Mouse (Mus musculus): ENCODE measurements around the gene Gm28053. TPM values are rescaled to one million over a fixed set of nuclear protein-coding genes. Genes with fewer than 3 reads are reported as not detected.

Gm28053 gene
- polyA plus RNA-seq, 1 experiment from 2014 or later, result 0.59 TPM

GRCm38 (mm10) chr6:48685694-48686665 is 32.4 kb upstream of the Gm28053 start:
- Histone ChIP-seq H3K9me3 (ENCODE audit: control insufficient read depth, low read length) (no peaks in the 10 kb centered on the region), H3K9ac (ENCODE audit: low read length) (no peak overlapping the region), H3K4me2 (replicated peaks; ENCODE audit: low read depth) (no peak overlapping the region), H3K27me3 (ENCODE audit: control insufficient read depth, insufficient read depth, low read length) (no peaks in the 10 kb centered on the region), H3K4me1 (replicated peaks; ENCODE audit: control insufficient read depth, insufficient read depth) (no peaks in the 10 kb centered on the region), H3K4me3 (ENCODE audit: low read depth, low read length) (no peak overlapping the region), H3K27ac (replicated peaks) (0 out of 2 replicates have a peak overlapping the region, but pooled peaks have one; percentile 8), H3K36me3 (ENCODE audit: control insufficient read depth, insufficient read depth, low read length) (no peaks in the 10 kb centered on the region)
- TF ChIP-seq EP300 (optimal IDR thresholded peaks at IDR 0.05), result no peak
- TF ChIP-seq CTCF (IDR thresholded peaks at IDR 0.05; ENCODE audit: low read depth), result no peak
- ATAC-seq (ENCODE audit: low FRiP score, low TSS enrichment) (no peak), DNase-seq (ENCODE audit: low spot score) (no peak)
- 82% methylated on average over 7 of the region's 7 CpGs for WGBS

GRCm38 (mm10) chr6:48687077-48687476 is 31.3 kb upstream of the Gm28053 start:
- H3K27me3 ChIP-seq (ENCODE audit: control insufficient read depth, insufficient read depth, low read length), result no peaks in the 10 kb centered on the region
- H3K9ac ChIP-seq (ENCODE audit: low read length), result no peak overlapping the region
- H3K27ac ChIP-seq (replicated peaks), result no peak overlapping the region
- no peaks in the 10 kb centered on the region for H3K9me3 ChIP-seq (ENCODE audit: control insufficient read depth, low read length)
- DNase-seq (ENCODE audit: low spot score) (no peak), ATAC-seq (ENCODE audit: low FRiP score, low TSS enrichment) (no peak)
- no peaks in the 10 kb centered on the region for H3K36me3 ChIP-seq (ENCODE audit: control insufficient read depth, insufficient read depth, low read length)
- H3K4me3 ChIP-seq (ENCODE audit: low read depth, low read length), result no peak overlapping the region
- no peak overlapping the region for H3K4me2 ChIP-seq (replicated peaks; ENCODE audit: low read depth)
- WGBS, result 67% methylated on average over 2 of the region's 2 CpGs
- no peak for TF ChIP-seq EP300 (optimal IDR thresholded peaks at IDR 0.05)
- no peak for TF ChIP-seq CTCF (IDR thresholded peaks at IDR 0.05; ENCODE audit: low read depth)
- H3K4me1 ChIP-seq (replicated peaks; ENCODE audit: control insufficient read depth, insufficient read depth), result no peaks in the 10 kb centered on the region

GRCm38 (mm10) chr6:48689320-48689719 is 29.1 kb upstream of the Gm28053 start:
- Histone ChIP-seq H3K27ac (replicated peaks) (no peak overlapping the region), H3K4me2 (replicated peaks; ENCODE audit: low read depth) (no peak overlapping the region), H3K27me3 (ENCODE audit: control insufficient read depth, insufficient read depth, low read length) (no peaks in the 10 kb centered on the region), H3K4me3 (ENCODE audit: low read depth, low read length) (no peak overlapping the region), H3K9ac (ENCODE audit: low read length) (no peak overlapping the region), H3K36me3 (ENCODE audit: control insufficient read depth, insufficient read depth, low read length) (no peaks in the 10 kb centered on the region), H3K4me1 (replicated peaks; ENCODE audit: control insufficient read depth, insufficient read depth) (no peaks in the 10 kb centered on the region), H3K9me3 (ENCODE audit: control insufficient read depth, low read length) (no peaks in the 10 kb centered on the region)
- WGBS, result 79% methylated on average over 2 of the region's 2 CpGs
- no peak for TF ChIP-seq EP300 (optimal IDR thresholded peaks at IDR 0.05)
- no peak for TF ChIP-seq CTCF (IDR thresholded peaks at IDR 0.05; ENCODE audit: low read depth)
- DNase-seq (ENCODE audit: low spot score), result no peak
- no peak for ATAC-seq (ENCODE audit: low FRiP score, low TSS enrichment)

- no peaks in the 10 kb centered on the region for H3K4me1 ChIP-seq (replicated peaks; ENCODE audit: control insufficient read depth, insufficient read depth)
- H3K9me3 ChIP-seq (ENCODE audit: control insufficient read depth, low read length), result no peaks in the 10 kb centered on the region
- TF ChIP-seq CTCF (IDR thresholded peaks at IDR 0.05; ENCODE audit: low read depth) (no peak), EP300 (optimal IDR thresholded peaks at IDR 0.05) (no peak)
- H3K27me3 ChIP-seq (ENCODE audit: control insufficient read depth, insufficient read depth, low read length), result no peaks in the 10 kb centered on the region
- no peak overlapping the region for H3K9ac ChIP-seq (ENCODE audit: low read length)
- ATAC-seq (ENCODE audit: low FRiP score, low TSS enrichment) (no peak), DNase-seq (ENCODE audit: low spot score) (no peak)
- no peak overlapping the region for H3K4me3 ChIP-seq (ENCODE audit: low read depth, low read length)
- no peak overlapping the region for H3K27ac ChIP-seq (replicated peaks)
- H3K4me2 ChIP-seq (replicated peaks; ENCODE audit: low read depth), result no peak overlapping the region
- 80% methylated on average over 6 of the region's 6 CpGs for WGBS
- H3K36me3 ChIP-seq (ENCODE audit: control insufficient read depth, insufficient read depth, low read length), result no peaks in the 10 kb centered on the region
Observed at GRCm38 (mm10) chr6:48692962-48693361, 25.4 kb upstream of the Gm28053 start.

- H3K4me1 ChIP-seq (replicated peaks; ENCODE audit: control insufficient read depth, insufficient read depth), result no peaks in the 10 kb centered on the region
- H3K27me3 ChIP-seq (ENCODE audit: control insufficient read depth, insufficient read depth, low read length), result no peaks in the 10 kb centered on the region
- H3K4me3 ChIP-seq (ENCODE audit: low read depth, low read length), result no peak overlapping the region
- ATAC-seq (ENCODE audit: low FRiP score, low TSS enrichment) (no peak), DNase-seq (ENCODE audit: low spot score) (no peak)
- 78% methylated on average over 4 of the region's 4 CpGs for WGBS
- H3K36me3 ChIP-seq (ENCODE audit: control insufficient read depth, insufficient read depth, low read length), result no peaks in the 10 kb centered on the region
- no peaks in the 10 kb centered on the region for H3K9me3 ChIP-seq (ENCODE audit: control insufficient read depth, low read length)
- no peak overlapping the region for H3K9ac ChIP-seq (ENCODE audit: low read length)
- no peak overlapping the region for H3K27ac ChIP-seq (replicated peaks)
- TF ChIP-seq CTCF (IDR thresholded peaks at IDR 0.05; ENCODE audit: low read depth) (no peak), EP300 (optimal IDR thresholded peaks at IDR 0.05) (no peak)
- no peak overlapping the region for H3K4me2 ChIP-seq (replicated peaks; ENCODE audit: low read depth)
Observed at GRCm38 (mm10) chr6:48696830-48697554, 21.4 kb upstream of the Gm28053 start.

Data from stomach, postnatal 0 days (tissue).